Mouse (Mus musculus) heart, adult 2 months (tissue): ENCODE data around the gene Mfng.

ENCODE experiments used
- CTCF ChIP-seq: fragments of 200-600 bp; IDR thresholded peaks from 2 replicates; pipeline ENCODE4 v1.8.1; 2022; ENCODE audit warnings: antibody characterized with exemption, mild to moderate bottlenecking, moderate library complexity
- EP300 ChIP-seq: fragments of 200-500 bp; IDR thresholded peaks from 2 replicates; pipeline ENCODE4 v1.6.1; 2011; ENCODE audit warnings: low read depth, low read length, control low read depth; ENCODE audit not compliant: insufficient read depth
- POLR2A ChIP-seq: fragments of 200-500 bp; IDR thresholded peaks from 2 replicates; pipeline ENCODE4 v1.6.1; 2011; ENCODE audit warnings: mild to moderate bottlenecking, low read depth, low read length, control low read depth; ENCODE audit not compliant: insufficient read depth

GRCm38 (mm10) chr15:78806614-78807013, 33.3 kb upstream of the Mfng start:
- TF ChIP-seq POLR2A (no peak), EP300 (no peak), CTCF (no peak)
